Mouse (Mus musculus) erythroblast, embryonic 14.5 days (primary cell): ENCODE data around the gene Mdn1.

Experiments used
- GATA1 ChIP-seq: IDR thresholded peaks from 2 replicates; pipeline ENCODE4 v1.6.1; 2012; ENCODE audit warnings: low read length, inconsistent platforms, mixed read lengths
- TAL1 ChIP-seq: IDR thresholded peaks from 3 replicates; pipeline ENCODE4 v1.6.1; 2012; ENCODE audit warnings: low read length, inconsistent platforms, mixed read lengths

DNA sequence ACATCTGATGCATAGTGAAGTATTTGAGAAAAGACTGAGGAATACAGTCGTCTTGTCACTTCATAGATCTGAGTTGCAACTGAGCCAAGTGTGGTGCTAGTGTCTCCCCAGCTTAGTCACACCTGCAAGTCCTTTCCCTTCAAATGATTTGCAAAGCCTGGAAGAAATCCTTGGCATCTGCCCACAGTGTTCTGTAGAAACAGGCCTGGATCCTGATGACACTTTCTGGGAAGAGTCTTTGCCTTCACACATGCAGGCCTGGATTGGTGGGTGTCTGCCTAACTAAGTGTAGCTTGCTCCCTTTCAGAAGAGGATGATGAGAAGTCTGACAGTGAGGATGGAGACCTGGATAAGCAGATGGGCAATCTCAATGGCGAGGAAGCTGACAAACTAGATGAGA lies 100.5 kb downstream of the Mdn1 start:
- TF ChIP-seq GATA1: no peak
- TF ChIP-seq TAL1: no peak
